Mouse (Mus musculus) embryonic facial prominence, embryonic 14.5 days (tissue): ENCODE data around the gene Igsf8. TPM values are rescaled to one million over a fixed set of nuclear protein-coding genes. Genes with fewer than 3 reads are reported as not detected.

Source experiments
- ATAC-seq: fragments of 200-750 bp; cut with Nextera tagmentation; 2 replicates; pipeline ENCODE4 v1.8.0; 2017; ENCODE audit warnings: low read depth, moderate number of reproducible peaks, moderate TSS enrichment
- DNase-seq: peaks from one replicate; pipeline ENCODE4 v3.0.0-alpha.2; 2015; ENCODE audit warnings: low spot score
- H3K27ac ChIP-seq: fragments of 300-500 bp; sonication (generic); replicated peaks from 2 replicates; pipeline ENCODE4 v1.5.1; 2014; ENCODE audit warnings: low read depth, mild to moderate bottlenecking, low read length, moderate library complexity
- H3K27me3 ChIP-seq: fragments of 300-500 bp; sonication (generic); replicated peaks from 2 replicates; pipeline ENCODE4 v1.6.1; 2014; ENCODE audit warnings: low read length; ENCODE audit not compliant: control insufficient read depth, insufficient read depth
- H3K36me3 ChIP-seq: fragments of 300-500 bp; sonication (generic); 2 replicates; pipeline ENCODE4 v1.6.1; 2014; ENCODE audit warnings: low read length, mixed read lengths; ENCODE audit not compliant: control insufficient read depth, insufficient read depth
- H3K4me1 ChIP-seq: fragments of 300-500 bp; sonication (generic); 2 replicates; pipeline ENCODE4 v1.6.1; 2014; ENCODE audit warnings: antibody characterized with exemption, low read length; ENCODE audit not compliant: control insufficient read depth, insufficient read depth
- H3K4me2 ChIP-seq: fragments of 300-500 bp; sonication (generic); 2 replicates; pipeline ENCODE4 v1.6.1; 2014; ENCODE audit warnings: low read depth, mild to moderate bottlenecking, low read length, moderate library complexity, mixed read lengths
- H3K4me3 ChIP-seq: fragments of 300-500 bp; sonication (generic); 2 replicates; pipeline ENCODE4 v1.5.1; 2014; ENCODE audit warnings: low read depth, mild to moderate bottlenecking, low read length
- H3K9ac ChIP-seq: fragments of 300-500 bp; sonication (generic); 2 replicates; pipeline ENCODE4 v1.6.1; 2014; ENCODE audit warnings: low read depth, mild to moderate bottlenecking, low read length, moderate library complexity, mixed read lengths
- H3K9me3 ChIP-seq: fragments of 300-500 bp; sonication (generic); 2 replicates; pipeline ENCODE4 v1.6.1; 2016; ENCODE audit warnings: low read length; ENCODE audit not compliant: control insufficient read depth
- WGBS: fragments of 180-500 bp; shearing (Covaris S2); extraction: QIAGEN DNeasy Blood & Tissue Kit; methylation state at CpG from one replicate; pipeline ENCODE4 v1.1.7; 2014; 5-methylcytosine and 5-hydroxymethylcytosine counted together
- polyA plus RNA-seq: library from polyadenylated mRNA; unstranded; fragments of >200 nt; fragmentation: Nextera tagmentation; extraction: Ambion mirVana; gene quantifications from 2 replicates; pipeline ENCODE4 v1.2.1, GENCODE M21; 2014

The Igsf8 gene
- polyA plus RNA-seq, 1 experiment from 2014 or later: 57.2 TPM

- H3K4me2 ChIP-seq: no peak overlapping the region
- peak; percentile 32; the same call in 1 of the 2 replicates for ATAC-seq
- WGBS: 7% methylated on average over 6 of the region's 6 CpGs
Observed at GRCm38 (mm10) chr1:172364684-172365083, 103.2 kb downstream of the Igsf8 start.

DNA sequence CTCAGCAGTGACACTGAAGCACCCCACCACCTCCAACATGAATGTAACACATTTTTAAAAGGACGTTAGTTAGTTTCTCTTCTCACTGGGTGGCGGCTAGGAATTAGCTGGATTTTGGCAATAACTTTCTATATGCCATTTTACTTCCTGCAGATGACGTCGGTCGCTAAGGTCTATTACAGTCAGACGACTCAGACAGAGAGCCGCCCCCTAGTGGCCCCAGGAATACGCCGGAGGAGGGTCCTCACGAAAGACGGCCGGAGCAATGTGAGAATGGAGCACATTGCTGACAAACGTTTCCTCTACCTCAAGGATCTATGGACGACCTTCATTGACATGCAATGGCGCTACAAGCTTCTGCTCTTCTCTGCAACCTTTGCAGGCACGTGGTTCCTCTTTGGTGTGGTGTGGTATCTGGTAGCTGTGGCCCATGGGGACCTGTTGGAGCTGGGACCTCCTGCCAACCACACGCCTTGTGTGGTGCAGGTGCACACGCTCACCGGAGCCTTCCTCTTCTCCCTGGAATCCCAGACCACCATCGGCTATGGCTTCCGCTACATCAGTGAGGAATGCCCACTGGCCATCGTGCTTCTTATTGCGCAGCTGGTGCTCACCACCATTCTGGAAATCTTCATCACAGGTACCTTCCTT, 107.5 kb downstream of the Igsf8 start:
- H3K4me3 ChIP-seq: no peak overlapping the region
- ATAC-seq: no peak

More at GRCm38 (mm10) chr1:172364684-172365083, 103.2 kb downstream of the Igsf8 start:
- Histone ChIP-seq H3K4me3 (no peak overlapping the region), H3K27ac (no peak overlapping the region), H3K27me3 (no peaks in the 10 kb centered on the region), H3K9me3 (no peaks in the 10 kb centered on the region), H3K36me3 (no peaks in the 10 kb centered on the region), H3K9ac (no peak overlapping the region), H3K4me1 (no peaks in the 10 kb centered on the region)
- DNase-seq: peak; percentile 42

More for the DNA sequence above, 107.5 kb downstream of the Igsf8 start:
- Histone ChIP-seq H3K27me3 (no peaks in the 10 kb centered on the region), H3K9me3 (no peaks in the 10 kb centered on the region), H3K4me1 (no peaks in the 10 kb centered on the region), H3K27ac (no peak overlapping the region), H3K9ac (no peak overlapping the region), H3K4me2 (peak overlapping the region; percentile 22; the same call in 1 of the 2 replicates), H3K36me3 (no peaks in the 10 kb centered on the region)
- WGBS: 28% methylated on average over 23 of the region's 23 CpGs
- peak; percentile 65 for DNase-seq

Other genes with a start within 250 kb of the Igsf8 start
- gene Vangl2, start 233.2 kb upstream of the Igsf8 start, polyA plus RNA-seq: 13.5 and 16.7 TPM in 2 replicates
- 1.6 and 1.9 TPM in 2 replicates for gene Nhlh1, start 204.1 kb upstream of the Igsf8 start, polyA plus RNA-seq
- 227 and 230 TPM in 2 replicates for gene Copa, start 179.1 kb upstream of the Igsf8 start, polyA plus RNA-seq
- 91.3 and 107 TPM in 2 replicates for gene Ncstn, start 178.8 kb upstream of the Igsf8 start, polyA plus RNA-seq
- 130 and 148 TPM in 2 replicates for gene Pex19, start 134.9 kb upstream of the Igsf8 start, polyA plus RNA-seq
- 102 and 119 TPM in 2 replicates for gene Dcaf8, start 113.6 kb upstream of the Igsf8 start, polyA plus RNA-seq
- 149 and 150 TPM in 2 replicates for gene Pea15a, start 54.8 kb upstream of the Igsf8 start, polyA plus RNA-seq
- 39.4 and 74.3 TPM in 2 replicates for gene Casq1, start 41.8 kb upstream of the Igsf8 start, polyA plus RNA-seq
- gene Atp1a4, start 3.2 kb upstream of the Igsf8 start, polyA plus RNA-seq: 0.05 TPM in 1 of 2 replicates, not detected in the other
- 5.6 and 6.2 TPM in 2 replicates for gene Atp1a2, start 36.4 kb downstream of the Igsf8 start, polyA plus RNA-seq
- gene Kcnj9, start 67.7 kb downstream of the Igsf8 start, polyA plus RNA-seq: 0.06 TPM in 1 of 2 replicates, not detected in the other
- gene Kcnj10, start 79.6 kb downstream of the Igsf8 start, polyA plus RNA-seq: 0.18 and 0.28 TPM in 2 replicates
- 6.9 and 7.2 TPM in 2 replicates for gene Pigm, start 114.9 kb downstream of the Igsf8 start, polyA plus RNA-seq
- 0.68 and 0.77 TPM in 2 replicates for gene Slamf9, start 213.7 kb downstream of the Igsf8 start, polyA plus RNA-seq
- 21.4 and 26.3 TPM in 2 replicates for gene Igsf9, start 220.1 kb downstream of the Igsf8 start, polyA plus RNA-seq
- gene Tagln2, start 238.4 kb downstream of the Igsf8 start, polyA plus RNA-seq: 192 and 231 TPM in 2 replicates